Mouse (Mus musculus) olfactory bulb, adult 2 months (tissue): ENCODE results near the gene Samsn1. TPM values are rescaled to one million over a fixed set of nuclear protein-coding genes. Genes with fewer than 3 reads are reported as not detected.

ENCODE experiments used
- H3K27ac ChIP-seq: fragments of 200-500 bp; 2 replicates; pipeline ENCODE4 v1.5.1; 2012; ENCODE audit warnings: low read depth, low read length; ENCODE audit not compliant: insufficient read depth
- H3K4me1 ChIP-seq: fragments of 200-500 bp; 2 replicates; pipeline ENCODE4 v1.6.1; 2012; ENCODE audit warnings: low read length; ENCODE audit not compliant: control insufficient read depth, insufficient read depth
- H3K4me3 ChIP-seq: fragments of 200-500 bp; 2 replicates; pipeline ENCODE4 v1.5.1; 2012; ENCODE audit warnings: mild to moderate bottlenecking, low read depth, low read length, moderate library complexity; ENCODE audit not compliant: insufficient read depth
- CTCF ChIP-seq: fragments of 200-500 bp; IDR thresholded peaks from 2 replicates; pipeline ENCODE4 v1.5.1; 2012; ENCODE audit warnings: low read depth, mild to moderate bottlenecking, low read length, moderate library complexity; ENCODE audit not compliant: insufficient read depth
- POLR2A ChIP-seq: fragments of 200-500 bp; IDR thresholded peaks from 2 replicates; pipeline ENCODE4 v1.6.1; 2012; ENCODE audit warnings: mild to moderate bottlenecking, low read depth, low read length, moderate library complexity; ENCODE audit not compliant: insufficient read depth
- WGBS: fragments of 180-500 bp; shearing (Covaris S2); methylation state at CpG from one replicate; pipeline ENCODE4 v1.1.7; 2018; 5-methylcytosine and 5-hydroxymethylcytosine counted together
- polyA plus RNA-seq: library from polyadenylated mRNA; stranded (reverse); fragments of >200 nt; gene quantifications from 2 replicates; pipeline ENCODE4 v1.2.4, GENCODE M21; 2012; ENCODE audit warnings: low replicate concordance; ENCODE audit not compliant: missing spikeins, insufficient read depth, insufficient read length

Gene Samsn1
- polyA plus RNA-seq, 1 experiment, result not detected

DNA sequence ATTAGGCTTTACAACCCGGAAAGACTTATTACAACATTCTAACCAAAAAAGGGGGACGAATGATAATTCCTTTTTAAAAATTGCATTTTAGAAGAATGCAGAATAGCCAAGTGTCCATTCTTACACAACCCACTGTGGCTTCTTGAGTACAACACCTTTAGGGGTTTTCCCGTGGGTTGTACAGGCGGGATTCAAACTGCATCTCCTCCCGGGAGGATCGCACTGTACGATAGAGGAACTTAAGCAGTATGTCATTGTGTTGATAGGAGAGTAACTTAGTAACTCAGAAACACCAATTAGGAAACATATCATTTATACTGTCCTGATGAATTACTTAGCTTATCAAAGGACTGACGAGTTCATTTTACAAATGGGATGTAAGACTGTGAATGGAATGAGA, 149.8 kb downstream of the Samsn1 start:
- Histone ChIP-seq H3K27ac (no peak overlapping the region), H3K4me3 (no peak overlapping the region), H3K4me1 (no peaks in the 10 kb centered on the region)
- no peak for TF ChIP-seq CTCF
- TF ChIP-seq POLR2A, result no peak
- WGBS, result 44% methylated on average over 8 of the region's 8 CpGs

DNA sequence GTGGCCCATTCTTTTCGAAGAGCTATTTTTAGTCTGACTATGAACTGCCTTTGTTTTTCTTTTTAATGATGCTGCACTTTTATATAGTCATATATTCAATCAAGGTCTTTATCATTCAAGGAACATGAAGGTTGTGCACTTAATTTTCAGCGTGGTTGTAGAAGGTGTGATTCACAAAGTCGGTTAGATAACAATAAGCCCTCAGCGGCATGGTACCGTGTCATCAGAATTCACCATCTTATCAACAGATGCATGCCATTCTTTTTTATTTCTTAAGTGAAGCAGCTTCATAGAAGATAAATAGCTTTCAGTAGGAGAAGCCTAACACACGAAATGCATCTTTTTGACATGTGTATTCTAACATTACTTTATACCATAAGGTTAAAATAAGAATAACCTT, 154.7 kb downstream of the Samsn1 start:
- Histone ChIP-seq H3K4me1 (0 out of 2 replicates have a peak, but pooled peaks cover 2% of the 10 kb centered on the region), H3K4me3 (no peak overlapping the region), H3K27ac (no peak overlapping the region)
- WGBS, result 84% methylated on average over 6 of the region's 6 CpGs
- TF ChIP-seq POLR2A, result no peak
- no peak for TF ChIP-seq CTCF

DNA sequence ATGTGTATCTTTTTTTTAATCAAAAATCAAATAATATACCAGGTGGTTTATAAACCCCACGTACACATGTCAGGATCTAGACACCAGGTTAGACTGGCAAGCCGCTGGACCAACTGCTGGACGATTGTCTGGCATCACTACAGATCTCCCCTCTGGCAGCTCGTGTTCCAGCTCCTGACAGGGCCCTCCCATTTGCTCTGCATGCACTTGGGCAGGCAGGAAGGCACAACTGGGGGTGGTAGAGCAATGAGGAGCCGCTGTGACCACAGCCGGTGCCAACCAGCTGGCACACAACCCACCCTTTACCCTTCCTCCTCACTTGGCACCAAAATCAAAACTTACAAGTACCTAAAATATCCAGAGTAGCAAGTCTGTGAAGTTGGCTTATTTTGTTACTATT, 156.6 kb downstream of the Samsn1 start:
- Histone ChIP-seq H3K4me1 (0 out of 2 replicates have a peak, but pooled peaks cover 2% of the 10 kb centered on the region), H3K4me3 (no peak overlapping the region), H3K27ac (no peak overlapping the region)
- WGBS, result 53% methylated on average over 6 of the region's 6 CpGs
- TF ChIP-seq CTCF (no peak), POLR2A (no peak)

DNA sequence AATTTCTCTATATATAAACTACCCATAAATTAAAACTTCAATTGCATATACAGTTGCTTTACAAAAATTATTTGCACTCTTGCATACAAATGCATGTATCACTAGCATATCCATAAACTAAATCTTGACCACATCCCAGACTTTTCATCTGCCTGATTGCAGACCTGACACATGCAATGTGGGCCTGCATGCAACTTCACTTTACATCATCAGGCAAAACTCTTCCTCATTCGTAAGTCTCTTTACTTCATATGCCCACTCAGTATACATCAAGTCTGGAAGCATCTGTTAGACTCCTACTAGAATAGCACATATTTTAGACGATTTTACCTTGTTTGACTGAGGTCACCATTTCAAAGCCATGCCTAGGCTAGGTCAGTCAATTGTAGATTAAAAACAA, 157.4 kb downstream of the Samsn1 start:
- TF ChIP-seq CTCF (no peak), POLR2A (no peak)
- H3K27ac ChIP-seq, result no peak overlapping the region
- 82% methylated on average over 2 of the region's 2 CpGs for WGBS
- 0 out of 2 replicates have a peak, but pooled peaks cover 2% of the 10 kb centered on the region for H3K4me1 ChIP-seq
- H3K4me3 ChIP-seq, result no peak overlapping the region

DNA sequence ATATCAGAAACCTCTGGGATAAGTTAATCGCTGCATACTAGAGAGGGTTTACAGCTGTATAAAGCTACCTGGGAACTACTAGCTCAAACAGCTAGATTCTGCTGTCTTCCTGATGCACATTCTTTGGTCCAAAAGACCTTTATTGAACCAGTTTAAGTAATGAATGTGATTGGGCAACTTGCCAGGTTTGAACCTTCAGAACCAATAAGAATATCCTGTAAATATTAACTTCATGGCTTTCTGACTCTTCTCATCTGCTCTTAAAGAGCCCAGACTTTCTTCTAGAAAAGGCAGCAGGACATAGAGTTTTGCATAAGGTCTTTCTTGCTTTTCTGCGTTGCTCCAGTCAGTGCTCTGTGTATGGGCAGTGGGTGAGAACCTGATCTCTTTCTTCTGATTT, 165.7 kb downstream of the Samsn1 start:
- TF ChIP-seq POLR2A (no peak), CTCF (no peak)
- 69% methylated on average over 2 of the region's 2 CpGs for WGBS
- H3K4me1 ChIP-seq, result no peaks in the 10 kb centered on the region

DNA sequence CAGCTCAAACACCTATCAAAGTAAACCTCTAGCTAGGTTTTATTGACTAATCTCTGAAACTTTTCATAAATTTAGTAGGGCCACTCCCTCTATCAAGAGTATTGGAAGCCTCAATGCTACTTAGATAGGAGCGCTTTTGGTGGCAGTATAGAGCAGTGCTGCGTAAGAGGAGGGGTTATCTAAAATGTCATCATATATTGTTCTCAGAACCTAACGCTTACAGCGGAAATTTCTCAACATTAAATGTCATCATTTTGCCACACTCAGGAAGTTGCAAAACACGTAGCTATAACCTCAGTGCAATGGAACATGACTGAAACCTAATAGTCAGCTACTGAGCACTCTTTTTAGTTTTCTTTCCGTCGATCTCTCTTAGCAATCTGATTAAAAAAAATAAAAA, 166.7 kb downstream of the Samsn1 start:
- H3K4me1 ChIP-seq, result no peaks in the 10 kb centered on the region
- no peak for TF ChIP-seq CTCF
- no peak for TF ChIP-seq POLR2A
- 95% methylated on average over 7 of the region's 7 CpGs for WGBS

More for the DNA sequence above, 165.7 kb downstream of the Samsn1 start:
- Histone ChIP-seq H3K27ac (no peak overlapping the region), H3K4me3 (no peak overlapping the region)

DNA sequence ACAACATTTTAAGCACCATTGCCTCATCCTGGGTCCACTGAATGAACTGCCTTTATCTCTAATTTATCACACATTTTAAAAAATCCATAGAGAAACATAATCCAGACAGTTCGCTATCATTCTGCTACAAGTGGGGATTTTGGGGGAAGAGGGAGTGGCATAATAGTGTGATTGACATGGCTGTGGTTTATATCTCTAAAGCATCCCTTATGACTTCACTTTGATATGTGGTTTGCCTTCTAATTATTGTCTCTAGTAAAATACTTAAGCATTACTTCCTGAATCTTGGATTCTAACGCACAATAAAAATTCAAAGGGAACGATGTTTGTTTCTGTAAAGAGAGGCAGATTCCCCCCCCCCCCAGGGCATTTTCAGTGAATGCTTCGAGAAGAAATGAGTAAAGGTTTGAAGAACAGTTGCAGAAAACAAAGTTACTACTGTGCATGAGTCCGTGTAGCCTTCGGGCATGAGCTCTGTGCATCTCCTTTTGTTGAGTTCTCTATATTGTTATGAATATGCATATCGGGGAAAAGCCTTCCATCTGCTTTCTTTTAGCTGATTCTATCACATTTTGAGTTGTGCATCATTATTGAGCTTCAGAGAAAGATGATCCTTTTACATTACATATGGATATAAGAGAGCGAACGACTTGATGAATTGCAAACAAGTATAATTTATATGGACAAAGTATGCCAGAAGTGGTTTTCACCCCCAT, 168.4 kb downstream of the Samsn1 start:
- Histone ChIP-seq H3K4me3 (no peak overlapping the region), H3K4me1 (no peaks in the 10 kb centered on the region), H3K27ac (no peak overlapping the region)
- WGBS, result 79% methylated on average over 9 of the region's 9 CpGs
- no peak for TF ChIP-seq POLR2A
- TF ChIP-seq CTCF, result no peak

More for the DNA sequence above, 166.7 kb downstream of the Samsn1 start:
- H3K27ac ChIP-seq, result no peak overlapping the region
- H3K4me3 ChIP-seq, result no peak overlapping the region

DNA sequence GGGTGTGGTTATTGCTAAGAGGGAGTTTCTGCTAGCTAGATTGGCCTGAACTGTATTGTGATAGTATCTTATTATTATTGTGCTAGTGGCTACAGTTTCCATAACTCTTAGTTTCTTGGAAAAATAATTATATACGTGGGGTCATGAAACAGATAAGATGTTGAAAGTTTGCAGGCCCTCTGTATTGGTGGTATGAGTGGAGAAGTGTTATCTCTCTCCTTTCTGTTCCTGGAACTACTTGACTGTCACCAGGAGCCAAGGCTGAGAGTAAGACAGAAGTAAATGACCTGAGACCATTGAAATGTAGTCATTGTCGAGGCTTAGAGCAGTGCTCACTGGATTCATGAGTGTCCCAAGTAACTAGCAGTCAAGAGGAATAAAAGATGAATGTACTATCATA, 169.6 kb downstream of the Samsn1 start:
- H3K4me1 ChIP-seq, result no peaks in the 10 kb centered on the region
- no peak overlapping the region for H3K27ac ChIP-seq
- 79% methylated on average over 2 of the region's 2 CpGs for WGBS
- TF ChIP-seq CTCF (no peak), POLR2A (no peak)
- H3K4me3 ChIP-seq, result no peak overlapping the region

DNA sequence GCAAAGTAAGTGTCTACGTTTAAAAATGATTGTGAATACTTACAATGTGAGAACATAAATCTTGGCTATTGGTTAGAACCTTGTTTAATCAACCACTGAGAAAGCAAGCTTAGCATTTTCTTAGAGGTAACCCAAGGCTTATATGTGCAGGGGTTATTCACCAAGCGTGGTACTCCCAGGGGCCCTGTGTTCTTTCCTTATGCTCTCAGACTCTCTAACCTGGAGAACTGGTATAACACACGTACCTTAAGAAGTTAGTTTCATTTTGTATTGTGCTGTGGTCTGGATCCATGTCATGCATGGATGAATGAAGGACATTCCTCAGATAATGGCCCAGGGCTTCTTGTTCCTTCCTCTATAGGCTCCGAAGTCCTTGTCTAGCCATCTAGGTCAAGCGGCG, 173.0 kb downstream of the Samsn1 start:
- Histone ChIP-seq H3K27ac (no peak overlapping the region), H3K4me3 (no peak overlapping the region), H3K4me1 (no peaks in the 10 kb centered on the region)
- WGBS, result 92% methylated on average over 6 of the region's 6 CpGs
- no peak for TF ChIP-seq POLR2A
- no peak for TF ChIP-seq CTCF

DNA sequence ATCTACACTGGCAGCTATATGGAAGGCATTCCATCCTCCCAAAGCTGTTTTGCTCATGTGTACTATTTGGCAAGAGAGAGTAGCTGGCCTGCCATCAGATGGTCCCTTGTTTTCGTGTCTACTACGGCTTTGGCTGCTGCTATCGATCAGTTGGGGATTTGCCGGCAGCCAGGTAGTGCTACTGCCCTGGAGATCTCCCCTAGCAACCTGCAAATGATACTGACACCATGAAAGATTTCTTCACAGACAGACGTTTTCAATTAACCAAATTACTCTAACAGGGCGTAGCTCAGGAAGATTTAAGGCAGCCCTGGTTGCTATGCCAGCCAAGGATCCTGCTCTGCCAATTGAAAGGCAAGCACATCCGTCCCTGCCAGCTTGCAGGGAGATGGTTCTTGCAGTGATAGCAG, 178.4 kb downstream of the Samsn1 start:
- 71% methylated on average over 7 of the region's 7 CpGs for WGBS
- H3K4me1 ChIP-seq, result no peaks in the 10 kb centered on the region
- H3K4me3 ChIP-seq, result no peak overlapping the region
- H3K27ac ChIP-seq, result no peak overlapping the region
- TF ChIP-seq CTCF (no peak), POLR2A (no peak)
